Mouse (Mus musculus): ENCODE data around the gene Olfr586.

- TF ChIP-seq CTCF (IDR thresholded peaks at IDR 0.05; ENCODE audit: low read depth) = no peak
- no peak for TF ChIP-seq EP300 (IDR thresholded peaks at IDR 0.05; ENCODE audit: low read depth)
Measured at GRCm38 (mm10) chr7:103081585-103081984, 43.9 kb downstream of the Olfr586 start, which contains the start of gene Olfr584.

All from liver, postnatal 0 days (tissue).